Mouse (Mus musculus): ENCODE measurements around the gene Urgcp.

Gene Urgcp

GRCm38 (mm10) chr11:5707530-5708353 lies 54.4 kb downstream of the Urgcp start:
- DNase-seq: peak; percentile 96

GRCm38 (mm10) chr11:5706874-5707529 lies 55.2 kb downstream of the Urgcp start:
- DNase-seq: peak; percentile 70

GRCm38 (mm10) chr11:5705972-5706371 lies 56.2 kb downstream of the Urgcp start:
- peak; percentile 4 for DNase-seq

- no peak for DNase-seq
Measured at GRCm38 (mm10) chr11:5703341-5703740, 58.8 kb downstream of the Urgcp start.

- no peak for DNase-seq
Measured at GRCm38 (mm10) chr11:5702957-5703332, 59.2 kb downstream of the Urgcp start.

GRCm38 (mm10) chr11:5702271-5702956 lies 59.8 kb downstream of the Urgcp start:
- no peak for DNase-seq

GRCm38 (mm10) chr11:5701821-5702220 lies 60.4 kb downstream of the Urgcp start:
- no peak for DNase-seq

- DNase-seq: no peak
Measured at GRCm38 (mm10) chr11:5701300-5701699, 60.9 kb downstream of the Urgcp start.

- DNase-seq: no peak
Measured at GRCm38 (mm10) chr11:5700808-5701207, 61.4 kb downstream of the Urgcp start.

- DNase-seq: peak; percentile 51
Measured at GRCm38 (mm10) chr11:5691775-5692174, 70.4 kb downstream of the Urgcp start.

- DNase-seq: peak; percentile 48
Measured at GRCm38 (mm10) chr11:5684283-5684682, 77.9 kb downstream of the Urgcp start.

GRCm38 (mm10) chr11:5682541-5682940 lies 79.6 kb downstream of the Urgcp start:
- no peak for DNase-seq
